In genomic region chr7:65317418-65317817, GRCm38 (mm10) we compare ENCODE assay signal across 9 mouse cellular contexts.
DNase-seq lines count a peak whose midpoint lies in the region; ATAC-seq and TF ChIP-seq lines count a peak whose summit lies in the region.
"Had no signal": no experiment of that assay in that cellular context is flagged by ENCODE, and none has a peak within 500 bp of the region (broad histone marks: within the 10 kb centered on the region; RNA-seq: fewer than 3 reads in every experiment).

No protein-coding gene starts in this region.

- no peak overlapping the region for H3K4me3 ChIP-seq in spleen, adult 2 months (ENCODE audit: extremely low read depth, insufficient read depth, insufficient read length)
- H3K4me3 ChIP-seq in hindbrain, postnatal 0 days (ENCODE audit: low read length), result no peak overlapping the region
- H3K4me3 ChIP-seq in limb, embryonic 14.5 days (replicated peaks; ENCODE audit: low read length), result no peak overlapping the region
- H3K4me3 ChIP-seq: heart, embryonic 15.5 days had no signal

- H3K9ac ChIP-seq in hindbrain, postnatal 0 days (replicated peaks; ENCODE audit: low read length), result no peak overlapping the region
- no peak overlapping the region for H3K9ac ChIP-seq in limb, embryonic 14.5 days (ENCODE audit: low read depth, low read length, severe bottlenecking)
- H3K9ac ChIP-seq: heart, embryonic 15.5 days had no signal

- H3K9me3 ChIP-seq in hindbrain, postnatal 0 days (ENCODE audit: low read length), result no peaks in the 10 kb centered on the region
- no peaks in the 10 kb centered on the region for H3K9me3 ChIP-seq in limb, embryonic 14.5 days (ENCODE audit: control insufficient read depth, low read length)
- H3K9me3 ChIP-seq: heart, embryonic 15.5 days had no signal

- no peak for ATAC-seq in hindbrain, postnatal 0 days
- no peak for ATAC-seq in limb, embryonic 14.5 days (ENCODE audit: low FRiP score, low read depth)

- WGBS in spleen, adult 2 months, result 35% methylated on average over 5 of the region's 5 CpGs
- 36% methylated on average over 5 of the region's 5 CpGs for WGBS in hindbrain, postnatal 0 days
- 41% methylated on average over 5 of the region's 5 CpGs for WGBS in limb, embryonic 14.5 days

- H3K36me3 ChIP-seq in spleen, adult 2 months (ENCODE audit: control insufficient read depth, insufficient read depth, low read length), result no peaks in the 10 kb centered on the region
- peaks cover 24% of the 10 kb centered on the region for H3K36me3 ChIP-seq in hindbrain, postnatal 0 days (ENCODE audit: insufficient read depth, low read length)
- peaks cover 72% of the 10 kb centered on the region for H3K36me3 ChIP-seq in limb, embryonic 14.5 days (ENCODE audit: control insufficient read depth, insufficient read depth, low read length)

- no peaks in the 10 kb centered on the region for H3K4me1 ChIP-seq in spleen, adult 2 months (ENCODE audit: control insufficient read depth, insufficient read depth, insufficient read length)
- H3K4me1 ChIP-seq in hindbrain, postnatal 0 days (ENCODE audit: insufficient read depth, low read length), result no peaks in the 10 kb centered on the region
- H3K4me1 ChIP-seq in limb, embryonic 14.5 days (ENCODE audit: control insufficient read depth, insufficient read depth, low read length), result no peaks in the 10 kb centered on the region
- H3K4me1 ChIP-seq: heart, embryonic 15.5 days had no signal

- H3K4me2 ChIP-seq in hindbrain, postnatal 0 days (ENCODE audit: low read depth, low read length), result no peak overlapping the region
- no peak overlapping the region for H3K4me2 ChIP-seq in limb, embryonic 14.5 days (replicated peaks; ENCODE audit: low read depth, low read length, severe bottlenecking)
- H3K4me2 ChIP-seq: heart, embryonic 15.5 days had no signal

- no peak for DNase-seq in spleen, adult 2 months (ENCODE audit: low read depth in 1 of 2, low spot score in 2 of 2)
- DNase-seq in spleen, adult 12 weeks (ENCODE audit: low spot score), result no peak
- DNase-seq in adrenal gland, postnatal 4 days (ENCODE audit: low spot score in 2 of 2), result peak; percentile 10 to 15
- DNase-seq in embryo, embryonic 9.5 days (ENCODE audit: extremely low spot score), result peak; percentile 44
- peak; percentile 77 for DNase-seq in hindbrain, postnatal 0 days (ENCODE audit: low spot score)
- peak; percentile 66 for DNase-seq in limb, embryonic 14.5 days (ENCODE audit: low spot score)
- peak; percentile 55 for DNase-seq in ovary, postnatal 36 days (ENCODE audit: low spot score)
- DNase-seq in urinary bladder, postnatal 4 days (ENCODE audit: low spot score in 2 of 2), result peak; percentile 26 to 66

- H3K27ac ChIP-seq in spleen, adult 2 months (ENCODE audit: insufficient read depth, low read length), result no peak overlapping the region
- no peak overlapping the region for H3K27ac ChIP-seq in hindbrain, postnatal 0 days
- H3K27ac ChIP-seq in limb, embryonic 14.5 days (replicated peaks; ENCODE audit: low read depth, low read length), result no peak overlapping the region
- H3K27ac ChIP-seq: heart, embryonic 15.5 days had no signal

- TF ChIP-seq CTCF in spleen, adult 2 months (IDR thresholded peaks at IDR 0.05; ENCODE audit: extremely low read depth, insufficient read depth, insufficient read length, insufficient replicate concordance), result peak; percentile 57; the same call in 1 of the 2 replicates
- TF ChIP-seq CTCF in hindbrain, postnatal 0 days (IDR thresholded peaks at IDR 0.05; ENCODE audit: low read depth), result peak; percentile 94

- TF ChIP-seq POLR2A in spleen, adult 2 months (IDR thresholded peaks at IDR 0.05; ENCODE audit: low read depth, low read length), result no peak
- TF ChIP-seq POLR2A in limb, embryonic 14.5 days (IDR thresholded peaks at IDR 0.05; ENCODE audit: borderline replicate concordance, extremely low read depth, insufficient read depth, insufficient read length), result no peak

- H3K27me3 ChIP-seq in spleen, adult 2 months (ENCODE audit: control insufficient read depth, insufficient read depth, low read length), result no peaks in the 10 kb centered on the region
- no peaks in the 10 kb centered on the region for H3K27me3 ChIP-seq in hindbrain, postnatal 0 days (ENCODE audit: insufficient read depth, low read length)
- H3K27me3 ChIP-seq in limb, embryonic 14.5 days (ENCODE audit: control insufficient read depth, insufficient read depth, low read length), result no peaks in the 10 kb centered on the region
- H3K27me3 ChIP-seq: heart, embryonic 15.5 days had no signal

Comparison
In these comparisons a context has a peak if more than half of its experiments do, and no peak if none do; other contexts are left out.
1. DNase-seq: peak in adrenal gland, postnatal 4 days (2 of 2), embryo, embryonic 9.5 days (single experiment), hindbrain, postnatal 0 days (single experiment), limb, embryonic 14.5 days (single experiment), ovary, postnatal 36 days (single experiment) and urinary bladder, postnatal 4 days (2 of 2); none in spleen, adult 2 months (0 of 2) and spleen, adult 12 weeks (single experiment).